Mouse (Mus musculus) forebrain, embryonic 11.5 days (tissue): Measurements from ENCODE around the gene Lpar6. TPM values are rescaled to one million over a fixed set of nuclear protein-coding genes. Genes with fewer than 3 reads are reported as not detected.

Experiments used
- ATAC-seq: fragments of 200-750 bp; cut with Nextera tagmentation; replicated peaks from 2 replicates; pipeline ENCODE4 v1.8.0; 2017; ENCODE audit warnings: moderate TSS enrichment; ENCODE audit not compliant: low FRiP score
- DNase-seq: peaks from one replicate; pipeline ENCODE4 v3.0.0-alpha.2; 2017; ENCODE audit warnings: low spot score
- H3K27ac ChIP-seq: fragments of 300-500 bp; sonication (generic); 2 replicates; pipeline ENCODE4 v1.5.1; 2014; ENCODE audit warnings: low read depth, low read length
- H3K27me3 ChIP-seq: fragments of 300-500 bp; sonication (generic); 2 replicates; pipeline ENCODE4 v1.6.1; 2014; ENCODE audit warnings: mild to moderate bottlenecking, low read length, mixed read lengths; ENCODE audit not compliant: control insufficient read depth, insufficient read depth
- H3K36me3 ChIP-seq: fragments of 300-500 bp; sonication (generic); 2 replicates; pipeline ENCODE4 v1.6.1; 2014; ENCODE audit warnings: mild to moderate bottlenecking, low read length, moderate library complexity, mixed read lengths; ENCODE audit not compliant: control insufficient read depth, insufficient read depth
- H3K4me1 ChIP-seq: fragments of 300-500 bp; sonication (generic); replicated peaks from 2 replicates; pipeline ENCODE4 v1.6.1; 2014; ENCODE audit warnings: low read length, mixed read lengths; ENCODE audit not compliant: control insufficient read depth, insufficient read depth
- H3K4me2 ChIP-seq: fragments of 300-500 bp; sonication (generic); 2 replicates; pipeline ENCODE4 v1.6.1; 2014; ENCODE audit warnings: low read depth, mild to moderate bottlenecking, low read length, moderate library complexity, mixed read lengths; ENCODE audit not compliant: severe bottlenecking
- H3K4me3 ChIP-seq: fragments of 300-500 bp; sonication (generic); 2 replicates; pipeline ENCODE4 v1.5.1; 2014; ENCODE audit warnings: low read depth, low read length
- H3K9ac ChIP-seq: fragments of 300-500 bp; sonication (generic); 2 replicates; pipeline ENCODE4 v1.6.1; 2014; ENCODE audit warnings: low read length
- H3K9me3 ChIP-seq: fragments of 300-500 bp; sonication (generic); 2 replicates; pipeline ENCODE4 v1.6.1; 2016; ENCODE audit warnings: low read length, mixed read lengths; ENCODE audit not compliant: control insufficient read depth
- WGBS: fragments of 180-500 bp; shearing (Covaris S2); extraction: QIAGEN DNeasy Blood & Tissue Kit; methylation state at CpG from one replicate; pipeline ENCODE4 v1.1.7; 2014; 5-methylcytosine and 5-hydroxymethylcytosine counted together
- polyA plus RNA-seq: library from polyadenylated mRNA; unstranded; fragments of >200 nt; fragmentation: Nextera tagmentation; extraction: Ambion mirVana; gene quantifications from 2 replicates; pipeline ENCODE4 v1.2.1, GENCODE M21; 2014

Gene Lpar6
- 14.2 and 16.5 TPM in 2 replicates for polyA plus RNA-seq

DNA sequence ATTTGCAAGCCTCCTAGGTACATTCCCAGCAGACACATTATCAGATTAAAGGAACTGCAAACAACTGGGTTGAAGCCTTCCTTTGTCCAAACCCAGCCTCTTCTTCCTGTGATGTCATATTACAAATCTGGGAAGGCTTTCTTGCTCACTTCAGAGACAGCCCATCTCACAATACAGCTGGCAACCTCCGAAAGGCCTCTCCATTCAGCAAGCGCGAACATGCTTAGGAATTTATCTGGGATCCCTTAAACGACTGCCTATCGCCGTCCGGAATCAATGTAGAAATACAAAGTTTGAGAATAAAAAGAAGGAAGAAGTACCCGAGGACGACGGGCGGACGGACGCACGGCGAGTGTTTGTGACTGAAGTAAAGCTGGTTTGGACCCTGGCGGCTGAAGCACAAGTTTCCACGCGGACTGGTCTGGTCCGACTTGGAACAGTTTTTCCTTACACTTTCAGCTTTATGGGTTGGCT is at the start of gene Lpar6:
Gene Lpar6 (plus strand): TSS at position 48 of the 474 bp plus-strand sequence.
- Histone ChIP-seq H3K27me3 (no peaks in the 10 kb centered on the region), H3K9me3 (no peaks in the 10 kb centered on the region), H3K4me3 (peak within 1 kb of the TSS; percentile 58), H3K27ac (peak within 1 kb of the TSS; percentile 94), H3K36me3 (no peaks in the 10 kb centered on the region), H3K4me2 (peak within 1 kb of the TSS; percentile 62), H3K4me1 (peaks cover 3% of the 10 kb centered on the region; the same call in 1 of the 2 replicates), H3K9ac (peak within 1 kb of the TSS; percentile 78)
- WGBS: 0% methylated on average over 19 of the region's 19 CpGs
- peak; percentile 82 for ATAC-seq
- DNase-seq: peak; percentile 75

GRCm38 (mm10) chr14:73199058-73199457 is 38.6 kb upstream of the Lpar6 start:
- H3K9ac ChIP-seq: no peak overlapping the region
- H3K4me2 ChIP-seq: no peak overlapping the region
- DNase-seq (no peak), ATAC-seq (no peak)
- no peaks in the 10 kb centered on the region for H3K27me3 ChIP-seq
- no peak overlapping the region for H3K27ac ChIP-seq
- no peaks in the 10 kb centered on the region; the same call in 1 of the 2 replicates for H3K9me3 ChIP-seq
- H3K4me1 ChIP-seq: no peaks in the 10 kb centered on the region
- no peak overlapping the region for H3K4me3 ChIP-seq
- WGBS: 61% methylated on average over 5 of the region's 5 CpGs
- H3K36me3 ChIP-seq: peaks cover 3% of the 10 kb centered on the region; the same call in 1 of the 2 replicates

DNA sequence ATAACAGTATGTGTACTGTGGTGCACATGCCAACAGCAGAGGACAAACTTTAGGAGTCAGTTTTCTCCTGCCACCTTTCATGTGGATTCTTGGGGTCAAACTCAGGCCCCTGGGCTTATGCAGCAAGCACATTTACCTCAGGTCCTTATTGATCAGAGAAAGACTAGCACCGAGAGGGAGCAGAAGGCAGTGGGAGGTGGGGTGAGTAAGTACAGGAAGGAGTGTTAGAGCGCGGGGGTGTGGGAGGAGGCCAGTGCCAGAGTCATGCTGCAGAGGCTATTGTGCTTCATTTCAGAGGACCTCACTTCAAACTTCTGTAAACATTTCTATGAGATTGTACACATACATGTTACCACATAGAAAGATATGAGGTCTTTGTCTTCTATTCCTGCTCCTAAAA is 36.2 kb upstream of the Lpar6 start:
- 82% methylated on average over 3 of the region's 3 CpGs for WGBS
- DNase-seq: no peak

GRCm38 (mm10) chr14:73204016-73204415 is 33.7 kb upstream of the Lpar6 start:
- Histone ChIP-seq H3K27me3 (no peaks in the 10 kb centered on the region), H3K4me2 (no peak overlapping the region), H3K9ac (no peak overlapping the region), H3K9me3 (no peaks in the 10 kb centered on the region), H3K36me3 (no peaks in the 10 kb centered on the region), H3K4me1 (no peaks in the 10 kb centered on the region), H3K4me3 (no peak overlapping the region), H3K27ac (no peak overlapping the region)
- ATAC-seq (no peak), DNase-seq (no peak)
- WGBS: 83% methylated on average over 3 of the region's 3 CpGs

More for the DNA sequence above, 36.2 kb upstream of the Lpar6 start:
- Histone ChIP-seq H3K27me3 (no peaks in the 10 kb centered on the region), H3K27ac (no peak overlapping the region), H3K4me2 (no peak overlapping the region), H3K36me3 (0 out of 2 replicates have a peak, but pooled peaks cover 3% of the 10 kb centered on the region), H3K4me1 (no peaks in the 10 kb centered on the region), H3K4me3 (no peak overlapping the region), H3K9me3 (no peaks in the 10 kb centered on the region), H3K9ac (no peak overlapping the region)
- ATAC-seq: no peak

DNA sequence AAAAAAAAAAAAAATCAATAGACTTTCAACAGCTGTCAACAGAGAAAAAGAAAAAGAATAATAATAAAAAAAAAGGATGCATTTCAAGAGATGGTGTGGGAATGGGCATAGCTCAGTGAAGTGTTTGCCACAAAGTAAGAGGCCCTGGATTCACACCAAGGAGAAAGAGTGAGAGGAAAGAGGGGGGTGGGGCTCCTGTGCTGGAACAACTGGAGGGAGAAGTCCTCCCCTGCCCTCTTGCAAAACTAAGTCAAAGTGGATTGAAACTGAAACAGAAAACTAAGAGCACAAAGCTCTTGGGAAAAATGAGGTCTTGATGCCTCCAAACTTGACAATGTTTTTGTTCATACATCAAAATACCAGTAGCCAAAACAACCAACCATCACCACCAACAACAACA is 28.4 kb upstream of the Lpar6 start:
- Histone ChIP-seq H3K4me2 (no peak overlapping the region), H3K9ac (no peak overlapping the region), H3K27ac (no peak overlapping the region), H3K36me3 (no peaks in the 10 kb centered on the region), H3K4me1 (no peaks in the 10 kb centered on the region), H3K9me3 (no peaks in the 10 kb centered on the region), H3K27me3 (no peaks in the 10 kb centered on the region), H3K4me3 (no peak overlapping the region)
- DNase-seq: no peak
- ATAC-seq: no peak

DNA sequence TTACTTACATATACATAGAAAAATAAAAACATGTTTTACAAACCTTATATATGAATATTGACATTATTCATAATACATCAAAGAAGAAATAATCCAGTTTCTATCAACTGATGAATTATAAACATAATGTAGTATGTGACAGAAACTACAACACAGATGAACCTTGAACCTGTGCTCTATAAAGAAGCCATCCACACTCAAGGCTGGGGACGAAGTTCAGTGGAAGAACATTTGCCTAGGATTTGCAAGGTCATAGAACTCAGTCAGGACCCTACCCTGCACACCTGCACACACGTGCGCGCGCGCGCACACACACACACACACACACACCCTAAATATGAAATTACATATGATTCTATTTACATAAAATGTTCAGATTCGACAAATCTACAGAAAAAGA is 27.5 kb upstream of the Lpar6 start:
- DNase-seq: no peak
- no peak overlapping the region for H3K9ac ChIP-seq
- whole genome bisulfite sequencing: 94% methylated on average over 8 of the region's 8 CpGs
- no peaks in the 10 kb centered on the region for H3K4me1 ChIP-seq
- no peak overlapping the region for H3K27ac ChIP-seq
- no peak for ATAC-seq
- H3K27me3 ChIP-seq: no peaks in the 10 kb centered on the region
- H3K4me2 ChIP-seq: no peak overlapping the region
- no peak overlapping the region for H3K4me3 ChIP-seq
- H3K9me3 ChIP-seq: no peaks in the 10 kb centered on the region
- no peaks in the 10 kb centered on the region; the same call in 1 of the 2 replicates for H3K36me3 ChIP-seq

DNA sequence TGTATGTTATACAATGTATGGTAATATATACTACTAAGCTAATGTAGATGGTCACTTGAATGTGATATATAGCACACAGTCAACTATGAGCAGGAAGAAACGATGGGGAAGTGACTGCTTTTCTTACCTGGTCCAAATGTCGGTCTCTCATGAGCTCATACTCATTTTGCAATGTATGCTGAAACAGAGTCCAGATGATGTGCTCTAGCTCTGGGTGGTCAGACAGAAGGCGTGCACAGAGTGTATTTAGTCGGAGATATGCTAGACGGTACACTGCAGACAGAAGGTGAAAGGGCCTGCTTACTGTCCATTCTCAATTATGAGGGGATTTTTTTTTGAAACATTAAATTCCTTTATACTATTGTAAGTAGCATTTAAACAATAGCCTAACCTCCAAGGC is 26.2 kb upstream of the Lpar6 start:
- Histone ChIP-seq H3K4me2 (no peak overlapping the region), H3K9ac (no peak overlapping the region), H3K4me3 (no peak overlapping the region), H3K9me3 (no peaks in the 10 kb centered on the region), H3K27ac (no peak overlapping the region), H3K36me3 (no peaks in the 10 kb centered on the region; the same call in 1 of the 2 replicates), H3K4me1 (no peaks in the 10 kb centered on the region), H3K27me3 (no peaks in the 10 kb centered on the region)
- 92% methylated on average over 5 of the region's 5 CpGs for WGBS
- DNase-seq (no peak), ATAC-seq (no peak)

DNA sequence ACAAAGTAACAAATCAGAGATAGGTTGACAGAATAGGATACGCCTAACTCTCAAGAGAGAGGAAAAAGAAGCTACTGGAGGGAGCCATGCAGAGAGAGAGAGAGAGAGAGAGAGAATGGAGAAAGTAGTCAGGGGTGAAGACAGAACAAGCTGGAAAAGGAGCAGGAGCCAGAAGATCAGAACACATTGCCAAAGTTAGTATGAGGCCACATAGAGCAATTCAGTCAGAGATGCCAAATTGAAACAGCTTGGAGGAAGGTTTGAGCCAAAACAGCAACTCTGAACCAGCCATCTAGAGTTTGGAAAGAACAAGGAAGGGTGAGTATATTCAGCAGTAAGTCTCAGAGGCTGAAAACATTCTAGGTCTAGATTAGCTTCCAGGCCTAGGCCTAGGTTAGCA is 20.6 kb upstream of the Lpar6 start:
- no peaks in the 10 kb centered on the region; the same call in 1 of the 2 replicates for H3K36me3 ChIP-seq
- no peak overlapping the region for H3K4me2 ChIP-seq
- H3K27ac ChIP-seq: no peak overlapping the region
- WGBS: 91% methylated on average over 1 of the region's 1 CpGs
- DNase-seq (no peak), ATAC-seq (no peak)
- no peaks in the 10 kb centered on the region for H3K9me3 ChIP-seq
- H3K4me3 ChIP-seq: no peak overlapping the region
- H3K27me3 ChIP-seq: no peaks in the 10 kb centered on the region
- H3K4me1 ChIP-seq: no peaks in the 10 kb centered on the region
- H3K9ac ChIP-seq: no peak overlapping the region

GRCm38 (mm10) chr14:73222316-73222970 is 15.3 kb upstream of the Lpar6 start:
- Histone ChIP-seq H3K9ac (no peak overlapping the region), H3K27ac (no peak overlapping the region), H3K27me3 (no peaks in the 10 kb centered on the region), H3K4me2 (no peak overlapping the region), H3K36me3 (no peaks in the 10 kb centered on the region), H3K9me3 (no peaks in the 10 kb centered on the region), H3K4me3 (no peak overlapping the region), H3K4me1 (no peaks in the 10 kb centered on the region)
- 91% methylated on average over 9 of the region's 9 CpGs for WGBS
- DNase-seq (no peak), ATAC-seq (no peak)
